Mouse (Mus musculus) bone marrow, adult 2 months (tissue): ENCODE measurements around the gene Zfp334.

Experiments used
- CTCF ChIP-seq: fragments of 200-500 bp; IDR thresholded peaks from 2 replicates; pipeline ENCODE4 v1.5.1; 2011; ENCODE audit warnings: low read length, control low read depth; ENCODE audit not compliant: control insufficient read depth, insufficient read depth
- POLR2A ChIP-seq: fragments of 200-500 bp; IDR thresholded peaks from 2 replicates; pipeline ENCODE4 v1.6.1; 2011; ENCODE audit warnings: low read depth, mild to moderate bottlenecking, control low read depth, low read length, borderline replicate concordance; ENCODE audit not compliant: control insufficient read depth

DNA sequence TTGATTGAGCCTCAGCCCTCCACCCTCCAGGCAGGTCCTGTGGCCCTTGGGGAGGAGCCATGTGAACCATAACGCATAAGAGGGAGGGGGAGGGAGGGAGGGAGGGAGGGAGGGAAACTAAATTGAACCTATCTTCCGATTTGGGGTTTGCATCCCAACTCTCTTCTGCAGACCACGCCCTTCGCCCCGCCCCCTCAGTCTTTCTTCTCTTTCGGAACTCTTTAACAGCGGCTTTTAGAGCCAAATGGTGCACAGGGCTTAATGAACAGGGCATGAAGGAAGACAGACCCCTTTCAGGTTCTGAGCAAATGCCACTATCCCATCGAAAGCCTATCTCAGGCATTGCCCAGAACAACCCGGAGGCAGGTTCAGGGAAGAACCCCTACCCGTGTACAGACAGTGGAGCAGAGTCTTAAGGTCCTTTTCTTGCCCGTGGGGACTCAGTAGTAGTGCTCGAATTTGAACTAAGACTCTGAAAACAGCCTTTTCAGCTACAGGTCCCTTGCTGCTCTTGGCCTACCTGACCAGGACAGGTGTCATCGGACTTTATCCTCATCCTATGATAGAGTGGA lies 20.1 kb downstream of the Zfp334 start:
- TF ChIP-seq CTCF (no peak), POLR2A (no peak)
